Mouse (Mus musculus) liver, postnatal 0 days (tissue): ENCODE measurements around the gene Slpi. TPM values are rescaled to one million over a fixed set of nuclear protein-coding genes. Genes with fewer than 3 reads are reported as not detected.

Source experiments
- ATAC-seq: fragments of 200-750 bp; cut with Nextera tagmentation; 2 replicates; pipeline ENCODE4 v1.8.0; 2017; ENCODE audit warnings: mild to moderate bottlenecking, moderate library complexity
- DNase-seq: peaks from one replicate; pipeline ENCODE4 v3.0.0-alpha.2; 2016
- H3K27ac ChIP-seq: fragments of 300-500 bp; sonication (generic); 2 replicates; pipeline ENCODE4 v1.5.1; 2014; ENCODE audit warnings: antibody characterized with exemption, moderate library complexity, mild to moderate bottlenecking, low read depth
- H3K27me3 ChIP-seq: fragments of 300-500 bp; sonication (generic); 2 replicates; pipeline ENCODE4 v1.6.1; 2014; ENCODE audit warnings: low read length, control low read depth, mixed read lengths; ENCODE audit not compliant: insufficient read depth
- H3K36me3 ChIP-seq: fragments of 300-500 bp; sonication (generic); replicated peaks from 2 replicates; pipeline ENCODE4 v1.6.1; 2014; ENCODE audit warnings: mild to moderate bottlenecking, control low read depth, low read length, moderate library complexity, mixed read lengths; ENCODE audit not compliant: insufficient read depth
- H3K4me1 ChIP-seq: fragments of 300-500 bp; sonication (generic); 2 replicates; pipeline ENCODE4 v1.6.1; 2014; ENCODE audit warnings: antibody characterized with exemption, mild to moderate bottlenecking, control low read depth; ENCODE audit not compliant: insufficient read depth
- H3K4me2 ChIP-seq: fragments of 300-500 bp; sonication (generic); 2 replicates; pipeline ENCODE4 v1.6.1; 2014; ENCODE audit warnings: low read depth, mild to moderate bottlenecking, low read length, moderate library complexity, mixed read lengths
- H3K4me3 ChIP-seq: fragments of 300-500 bp; sonication (generic); 2 replicates; pipeline ENCODE4 v1.5.1; 2014; ENCODE audit warnings: low read depth, low read length
- H3K9ac ChIP-seq: fragments of 300-500 bp; sonication (generic); replicated peaks from 2 replicates; pipeline ENCODE4 v1.6.1; 2014; ENCODE audit warnings: mild to moderate bottlenecking, moderate library complexity
- H3K9me3 ChIP-seq: fragments of 300-500 bp; sonication (generic); 2 replicates; pipeline ENCODE4 v1.6.1; 2016; ENCODE audit warnings: mild to moderate bottlenecking, control low read depth, low read length, mixed read lengths
- CTCF ChIP-seq: sonication (generic); IDR thresholded peaks from 2 replicates; pipeline ENCODE4 v1.5.1; 2016; ENCODE audit warnings: antibody characterized with exemption, low read depth
- EP300 ChIP-seq: IDR thresholded peaks from 2 replicates; pipeline ENCODE4 v1.6.1; 2016; ENCODE audit warnings: antibody characterized with exemption, low read depth, mild to moderate bottlenecking
- WGBS: fragments of 180-500 bp; shearing (Covaris S2); extraction: QIAGEN DNeasy Blood & Tissue Kit; methylation state at CpG from one replicate; pipeline ENCODE4 v1.1.7; 2014; ENCODE audit not compliant: insufficient replicate concordance; 5-methylcytosine and 5-hydroxymethylcytosine counted together
- polyA plus RNA-seq: library from polyadenylated mRNA; unstranded; fragments of >200 nt; fragmentation: Nextera tagmentation; extraction: Ambion mirVana; gene quantifications from 2 replicates; pipeline ENCODE4 v1.2.1, GENCODE M21; 2015

Slpi gene
- 59.4 and 63.6 TPM in 2 replicates for polyA plus RNA-seq

GRCm38 (mm10) chr2:164389020-164389419 lies at the start of gene Slpi:
Gene Slpi, minus strand, starts transcription at chr2:164389095.
- H3K4me2 ChIP-seq, result peak within 1 kb of the TSS; percentile 72
- H3K4me3 ChIP-seq, result peak within 1 kb of the TSS; percentile 30
- ATAC-seq, result no peak
- no peaks in the 10 kb centered on the region for H3K36me3 ChIP-seq
- H3K27me3 ChIP-seq, result peaks cover 19% of the 10 kb centered on the region
- H3K9ac ChIP-seq, result no peak within 1 kb of the TSS
- DNase-seq, result no peak
- peaks cover 14% of the 10 kb centered on the region for H3K4me1 ChIP-seq
- H3K27ac ChIP-seq, result no peak within 1 kb of the TSS
- 3% methylated on average over 17 of the region's 17 CpGs for WGBS
- H3K9me3 ChIP-seq, result no peaks in the 10 kb centered on the region
- TF ChIP-seq EP300 (no peak), CTCF (no peak)

- peaks cover 2% of the 10 kb centered on the region for H3K36me3 ChIP-seq
- H3K27me3 ChIP-seq, result 0 out of 2 replicates have a peak, but pooled peaks cover 6% of the 10 kb centered on the region
- DNase-seq, result no peak
- H3K9ac ChIP-seq, result no peak overlapping the region; the same call in 1 of the 2 replicates
- H3K4me3 ChIP-seq, result peak overlapping the region; percentile 36
- WGBS, result 42% methylated on average over 8 of the region's 8 CpGs
- TF ChIP-seq EP300 (no peak), CTCF (no peak)
- no peaks in the 10 kb centered on the region for H3K9me3 ChIP-seq
- H3K4me1 ChIP-seq, result peaks cover 22% of the 10 kb centered on the region
- no peak for ATAC-seq
- H3K4me2 ChIP-seq, result peak overlapping the region; percentile 63
- 0 out of 2 replicates have a peak overlapping the region, but pooled peaks have one; percentile 50 for H3K27ac ChIP-seq
Measured at GRCm38 (mm10) chr2:164438257-164438656, 49.4 kb upstream of the Slpi start.

DNA sequence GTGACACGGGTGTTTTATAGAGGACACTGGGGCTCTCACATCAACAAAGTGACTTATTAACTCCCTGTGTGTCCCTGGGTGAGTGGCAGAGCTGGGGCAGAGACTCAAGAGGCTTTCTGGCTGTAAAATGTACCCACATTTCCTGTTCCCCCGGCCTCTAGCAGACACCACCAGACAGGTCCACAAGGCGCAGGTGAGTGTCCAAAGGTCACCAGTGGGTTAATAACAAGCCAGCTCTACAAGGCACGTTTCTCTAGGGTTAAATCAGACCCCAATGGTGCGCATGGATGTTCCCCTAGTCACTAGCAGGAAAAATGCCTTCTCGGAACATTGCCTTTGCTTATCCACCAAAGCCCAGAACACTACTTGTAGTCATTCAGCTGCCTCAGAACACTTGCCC lies 48.8 kb upstream of the Slpi start:
- ATAC-seq, result no peak

DNA sequence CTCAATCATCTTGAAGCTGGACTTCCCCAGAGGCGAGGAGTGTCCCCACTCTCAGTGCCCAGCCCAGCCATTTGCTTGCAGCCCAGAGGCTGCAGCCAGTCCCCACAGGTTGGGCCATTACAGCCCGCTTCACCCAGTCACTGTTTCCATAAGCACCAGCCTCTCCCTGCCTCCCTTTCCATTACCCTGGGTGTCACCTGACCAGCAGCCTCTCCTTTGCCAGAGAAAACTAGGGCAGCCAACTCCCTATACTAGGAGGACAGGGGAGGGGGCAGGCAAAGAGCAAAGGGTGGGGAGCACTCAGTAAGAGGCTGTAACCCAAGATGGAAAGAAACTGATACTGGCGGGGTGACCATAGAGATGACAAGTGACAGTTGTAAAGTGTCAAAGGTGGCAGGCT lies 48.1 kb upstream of the Slpi start:
- Histone ChIP-seq H3K4me2 (peak overlapping the region; percentile 63), H3K36me3 (peaks cover 2% of the 10 kb centered on the region), H3K4me3 (peak overlapping the region; percentile 36; the same call in 1 of the 2 replicates), H3K9me3 (no peaks in the 10 kb centered on the region), H3K27me3 (0 out of 2 replicates have a peak, but pooled peaks cover under 1% of the 10 kb centered on the region), H3K27ac (peak overlapping the region; percentile 50), H3K9ac (peak overlapping the region; percentile 46), H3K4me1 (peaks cover 25% of the 10 kb centered on the region)
- TF ChIP-seq EP300 (no peak), CTCF (no peak)
- no peak for DNase-seq
- 37% methylated on average over 3 of the region's 3 CpGs for WGBS
- peak; percentile 19 for ATAC-seq

More for the DNA sequence above, 48.8 kb upstream of the Slpi start:
- H3K27ac ChIP-seq, result peak overlapping the region; percentile 50
- DNase-seq, result no peak
- peak overlapping the region; percentile 36 for H3K4me3 ChIP-seq
- H3K9ac ChIP-seq, result no peak overlapping the region
- WGBS, result 43% methylated on average over 6 of the region's 6 CpGs
- H3K27me3 ChIP-seq, result 0 out of 2 replicates have a peak, but pooled peaks cover 6% of the 10 kb centered on the region
- H3K4me1 ChIP-seq, result peaks cover 25% of the 10 kb centered on the region
- TF ChIP-seq CTCF (no peak), EP300 (no peak)
- H3K36me3 ChIP-seq, result peaks cover 2% of the 10 kb centered on the region
- peak overlapping the region; percentile 63 for H3K4me2 ChIP-seq
- H3K9me3 ChIP-seq, result no peaks in the 10 kb centered on the region

DNA sequence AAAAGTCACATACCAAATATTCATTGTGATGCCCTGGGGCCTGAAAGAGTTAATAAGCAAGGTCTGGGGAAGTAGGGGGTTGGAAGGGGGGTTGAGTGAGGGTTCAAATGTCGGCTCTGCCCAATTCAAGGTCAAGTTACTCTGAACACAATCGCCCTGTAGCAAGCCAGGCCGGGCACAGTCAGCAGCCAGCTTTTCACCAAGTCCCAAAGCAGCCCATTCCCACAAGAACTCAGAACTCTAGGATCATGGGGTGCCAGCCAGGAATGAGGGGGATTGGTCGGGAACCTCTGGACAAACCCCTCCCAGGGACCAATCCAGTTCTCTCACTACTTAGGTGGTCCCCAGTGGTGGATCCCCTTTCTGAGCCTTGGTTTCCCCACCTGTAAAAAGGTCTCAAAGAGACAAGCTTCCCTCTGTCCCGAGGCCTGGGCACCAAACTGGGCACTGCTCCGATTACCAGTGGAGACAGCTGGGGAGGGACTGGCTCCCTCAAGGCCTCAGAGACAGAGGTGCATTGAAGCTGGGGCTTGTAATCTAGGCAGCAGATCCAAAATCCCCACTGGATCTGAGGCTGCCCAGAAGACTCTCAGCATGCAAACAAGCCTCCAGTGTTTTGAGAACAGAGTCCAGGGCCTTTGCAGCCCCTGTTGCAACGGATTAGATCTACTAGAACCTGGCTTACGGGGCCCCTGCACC lies 47.5 kb upstream of the Slpi start:
- Histone ChIP-seq H3K4me3 (peak overlapping the region; percentile 20; the same call in 1 of the 2 replicates), H3K27ac (peak overlapping the region; percentile 50), H3K27me3 (no peaks in the 10 kb centered on the region), H3K9ac (peak overlapping the region; percentile 46), H3K4me2 (peak overlapping the region; percentile 63), H3K9me3 (no peaks in the 10 kb centered on the region), H3K4me1 (peaks cover 28% of the 10 kb centered on the region), H3K36me3 (peaks cover 2% of the 10 kb centered on the region)
- DNase-seq (no peak), ATAC-seq (no peak)
- 20% methylated on average over 8 of the region's 8 CpGs for WGBS
- TF ChIP-seq CTCF (no peak), EP300 (no peak)

GRCm38 (mm10) chr2:164435216-164436090 lies 46.6 kb upstream of the Slpi start:
- no peaks in the 10 kb centered on the region for H3K9me3 ChIP-seq
- H3K36me3 ChIP-seq, result peaks cover 5% of the 10 kb centered on the region
- no peak for TF ChIP-seq EP300
- no peak for TF ChIP-seq CTCF
- H3K4me3 ChIP-seq, result 0 out of 2 replicates have a peak overlapping the region, but pooled peaks have one; percentile 4
- peaks cover 36% of the 10 kb centered on the region for H3K4me1 ChIP-seq
- no peaks in the 10 kb centered on the region for H3K27me3 ChIP-seq
- peak overlapping the region; percentile 46 for H3K9ac ChIP-seq
- H3K27ac ChIP-seq, result peak overlapping the region; percentile 50
- DNase-seq (no peak), ATAC-seq (no peak)
- WGBS, result 24% methylated on average over 5 of the region's 5 CpGs
- peak overlapping the region; percentile 63 for H3K4me2 ChIP-seq
